Mouse (Mus musculus) stomach, postnatal 0 days (tissue): ENCODE measurements at regions not wholly inside any gene's neighbourhood (a gene's known extent, or its start where the extent isn't known, plus 50 kb on each side); places are given as distances from the start of the nearest gene placed in this dataset.

Experiments used
- CTCF ChIP-seq: IDR thresholded peaks from 2 replicates; pipeline ENCODE4 v1.5.1; 2016; ENCODE audit warnings: antibody characterized with exemption, low read depth, mild to moderate bottlenecking, moderate library complexity
- EP300 ChIP-seq: optimal IDR thresholded peaks from 2 replicates; pipeline ENCODE3; 2016; ENCODE audit warnings: antibody characterized with exemption

- TF ChIP-seq CTCF (no peak), EP300 (no peak)
Observed at GRCm38 (mm10) chr12:12488090-12488489, 226.2 kb downstream of the Fam49a start.
